Comparison of ENCODE assay signal across 20 mouse cellular contexts in genomic region chr9:55243280-55243679, GRCm38 (mm10).
"Had no signal": no experiment of that assay in that cellular context is flagged by ENCODE, and none has a peak within 500 bp of the region (broad histone marks: within the 10 kb centered on the region; RNA-seq: fewer than 3 reads in every experiment).

No protein-coding gene starts in this region.

- DNase-seq: lung, adult 18-20 months; lung, embryonic 14.5 days; lung, postnatal 10 days; lung, postnatal 4 days; midbrain, embryonic 14.5 days; retina, postnatal 1 day; right cerebral cortex, adult 18-20 months; right cerebral cortex, postnatal 25 days; right cerebral cortex, postnatal 4 days; spleen, adult 18-20 months; thymus, adult 2 months; thymus, postnatal 25 days; thymus, postnatal 4 days had no signal

- H3K36me3 ChIP-seq: liver, embryonic 15.5 days; midbrain, embryonic 10.5 days; midbrain, embryonic 12.5 days; neural tube, embryonic 13.5 days; neural tube, embryonic 15.5 days had no signal

- H3K4me3 ChIP-seq: liver, embryonic 15.5 days; midbrain, embryonic 10.5 days; midbrain, embryonic 12.5 days; myocyte; neural tube, embryonic 13.5 days; neural tube, embryonic 15.5 days had no signal

- ATAC-seq: midbrain, embryonic 16.5 days had no signal

- H3K9me3 ChIP-seq: liver, embryonic 15.5 days; midbrain, embryonic 10.5 days; midbrain, embryonic 12.5 days; neural tube, embryonic 13.5 days; neural tube, embryonic 15.5 days had no signal

- H3K4me2 ChIP-seq: liver, embryonic 15.5 days; lung, embryonic 14.5 days; midbrain, embryonic 12.5 days; neural tube, embryonic 13.5 days; neural tube, embryonic 15.5 days had no signal

- H3K27me3 ChIP-seq: liver, embryonic 15.5 days; neural tube, embryonic 15.5 days had no signal

- H3K4me1 ChIP-seq: liver, embryonic 15.5 days; neural tube, embryonic 13.5 days; neural tube, embryonic 15.5 days had no signal

- H3K27ac ChIP-seq: liver, embryonic 15.5 days; midbrain, embryonic 10.5 days; midbrain, embryonic 12.5 days; neural tube, embryonic 13.5 days; neural tube, embryonic 15.5 days had no signal

- H3K9ac ChIP-seq: liver, embryonic 15.5 days; lung, embryonic 14.5 days; midbrain, embryonic 12.5 days; neural tube, embryonic 13.5 days; neural tube, embryonic 15.5 days had no signal
